Comparison of ENCODE assay signal across 17 mouse cellular contexts in genomic region chr3:14876325-14876918, GRCm38 (mm10). TPM values are rescaled to one million over a fixed set of nuclear protein-coding genes. Genes with fewer than 3 reads are reported as not detected.
DNase-seq lines count a peak whose midpoint lies in the region; ATAC-seq and TF ChIP-seq lines count a peak whose summit lies in the region.
"Had no signal": no experiment of that assay in that cellular context is flagged by ENCODE, and none has a peak within 500 bp of the region (broad histone marks: within the 10 kb centered on the region; RNA-seq: fewer than 3 reads in every experiment).

No protein-coding gene starts in this region.

- H3K36me3 ChIP-seq in erythroblast, embryonic 14.5 days (ENCODE audit: control insufficient read depth) = peaks cover 8% of the 10 kb centered on the region
- no peaks in the 10 kb centered on the region for H3K36me3 ChIP-seq in midbrain, embryonic 11.5 days (ENCODE audit: control insufficient read depth, insufficient read depth, low read length)
- no peaks in the 10 kb centered on the region for H3K36me3 ChIP-seq in midbrain, embryonic 14.5 days (ENCODE audit: control insufficient read depth, insufficient read depth, low read length)
- no peaks in the 10 kb centered on the region for H3K36me3 ChIP-seq in liver, embryonic 12.5 days
- H3K36me3 ChIP-seq in stomach, postnatal 0 days (ENCODE audit: control insufficient read depth, insufficient read depth, low read length) = no peaks in the 10 kb centered on the region
- H3K36me3 ChIP-seq: limb, embryonic 15.5 days; neural tube, embryonic 12.5 days had no signal

- no peak for TF ChIP-seq EP300 in stomach, postnatal 0 days (optimal IDR thresholded peaks at IDR 0.05)

- 82% methylated on average over 9 of the region's 9 CpGs for WGBS in midbrain, embryonic 11.5 days
- WGBS in midbrain, embryonic 14.5 days = 77% methylated on average over 9 of the region's 9 CpGs
- 65% methylated on average over 9 of the region's 9 CpGs for WGBS in liver, embryonic 12.5 days (ENCODE audit: insufficient replicate concordance)
- 40% methylated on average over 9 of the region's 9 CpGs for WGBS in stomach, postnatal 0 days

- ATAC-seq in erythroblast, adult 5-6 weeks (replicated peaks; ENCODE audit: low FRiP score, poor library complexity, severe bottlenecking) = no peak
- no peak for ATAC-seq in midbrain, embryonic 11.5 days (ENCODE audit: low FRiP score)
- ATAC-seq in midbrain, embryonic 14.5 days (ENCODE audit: low FRiP score, low TSS enrichment) = no peak
- ATAC-seq in liver, embryonic 12.5 days = no peak
- ATAC-seq in stomach, postnatal 0 days (ENCODE audit: low FRiP score, low TSS enrichment) = no peak
- no peak for ATAC-seq in megakaryocyte, adult 5-6 weeks (ENCODE audit: poor library complexity, severe bottlenecking)
- ATAC-seq: hindbrain, embryonic 16.5 days had no signal

- no peak overlapping the region for H3K27ac ChIP-seq in midbrain, embryonic 11.5 days (ENCODE audit: low read depth, low read length)
- no peak overlapping the region for H3K27ac ChIP-seq in midbrain, embryonic 14.5 days (replicated peaks; ENCODE audit: low read depth, low read length)
- H3K27ac ChIP-seq in liver, embryonic 12.5 days = peak overlapping the region; percentile 99
- H3K27ac ChIP-seq in stomach, postnatal 0 days (replicated peaks) = 0 out of 2 replicates have a peak overlapping the region, but pooled peaks have one; percentile 0
- H3K27ac ChIP-seq: limb, embryonic 15.5 days; neural tube, embryonic 12.5 days had no signal

- no peak for TF ChIP-seq CTCF in stomach, postnatal 0 days (IDR thresholded peaks at IDR 0.05; ENCODE audit: low read depth)

- H3K4me3 ChIP-seq in erythroblast, embryonic 14.5 days (replicated peaks) = peak overlapping the region; percentile 18
- H3K4me3 ChIP-seq in midbrain, embryonic 11.5 days (ENCODE audit: low read depth, low read length) = no peak overlapping the region
- no peak overlapping the region for H3K4me3 ChIP-seq in midbrain, embryonic 14.5 days (replicated peaks; ENCODE audit: low read depth, low read length)
- H3K4me3 ChIP-seq in liver, embryonic 12.5 days = no peak overlapping the region
- H3K4me3 ChIP-seq in stomach, postnatal 0 days (ENCODE audit: low read depth, low read length) = no peak overlapping the region
- H3K4me3 ChIP-seq: limb, embryonic 15.5 days; neural tube, embryonic 12.5 days had no signal

- no peaks in the 10 kb centered on the region for H3K27me3 ChIP-seq in erythroblast, embryonic 14.5 days (ENCODE audit: control insufficient read depth)
- no peaks in the 10 kb centered on the region for H3K27me3 ChIP-seq in midbrain, embryonic 11.5 days (ENCODE audit: control insufficient read depth, insufficient read depth, low read length)
- no peaks in the 10 kb centered on the region for H3K27me3 ChIP-seq in midbrain, embryonic 14.5 days (ENCODE audit: control insufficient read depth, insufficient read depth, low read length)
- no peaks in the 10 kb centered on the region for H3K27me3 ChIP-seq in liver, embryonic 12.5 days (replicated peaks)
- no peaks in the 10 kb centered on the region for H3K27me3 ChIP-seq in stomach, postnatal 0 days (ENCODE audit: control insufficient read depth, insufficient read depth, low read length)
- H3K27me3 ChIP-seq: limb, embryonic 15.5 days; neural tube, embryonic 12.5 days had no signal

- peak; percentile 26 for DNase-seq in midbrain, embryonic 11.5 days (ENCODE audit: low spot score, missing footprints)
- no peak for DNase-seq in midbrain, embryonic 14.5 days
- no peak for DNase-seq in stomach, postnatal 0 days (ENCODE audit: low spot score)
- DNase-seq in frontal cortex, postnatal 36 days (ENCODE audit: low spot score in 2 of 2) = no peak
- DNase-seq: adrenal gland, adult 8-10 months; cerebellum, adult 2 months; gastrocnemius, postnatal 36 days; kidney, adult 11 months; kidney, postnatal 25 days; thymus, postnatal 14 days had no signal

- no peaks in the 10 kb centered on the region for H3K9me3 ChIP-seq in erythroblast, embryonic 14.5 days (ENCODE audit: control insufficient read depth, low read length)
- H3K9me3 ChIP-seq in midbrain, embryonic 11.5 days (ENCODE audit: control insufficient read depth, low read length) = no peaks in the 10 kb centered on the region
- no peaks in the 10 kb centered on the region for H3K9me3 ChIP-seq in midbrain, embryonic 14.5 days (ENCODE audit: control insufficient read depth, low read length)
- no peaks in the 10 kb centered on the region for H3K9me3 ChIP-seq in liver, embryonic 12.5 days (replicated peaks)
- no peaks in the 10 kb centered on the region for H3K9me3 ChIP-seq in stomach, postnatal 0 days (ENCODE audit: control insufficient read depth, low read length)
- H3K9me3 ChIP-seq: limb, embryonic 15.5 days; neural tube, embryonic 12.5 days had no signal

- H3K4me1 ChIP-seq in erythroblast, embryonic 14.5 days (ENCODE audit: control insufficient read depth) = peaks cover 78% of the 10 kb centered on the region
- H3K4me1 ChIP-seq in midbrain, embryonic 11.5 days (ENCODE audit: control insufficient read depth, insufficient read depth, low read length) = no peaks in the 10 kb centered on the region
- no peaks in the 10 kb centered on the region for H3K4me1 ChIP-seq in midbrain, embryonic 14.5 days (ENCODE audit: control insufficient read depth, insufficient read depth, low read length)
- peaks cover 64% of the 10 kb centered on the region for H3K4me1 ChIP-seq in liver, embryonic 12.5 days
- H3K4me1 ChIP-seq in stomach, postnatal 0 days (replicated peaks; ENCODE audit: control insufficient read depth, insufficient read depth) = no peaks in the 10 kb centered on the region
- H3K4me1 ChIP-seq: limb, embryonic 15.5 days; neural tube, embryonic 12.5 days had no signal

- H3K4me2 ChIP-seq in midbrain, embryonic 11.5 days = no peak overlapping the region
- no peak overlapping the region for H3K4me2 ChIP-seq in midbrain, embryonic 14.5 days (ENCODE audit: low read length)
- peak overlapping the region; percentile 55 for H3K4me2 ChIP-seq in liver, embryonic 12.5 days
- H3K4me2 ChIP-seq in stomach, postnatal 0 days (replicated peaks; ENCODE audit: low read depth) = no peak overlapping the region
- H3K4me2 ChIP-seq: limb, embryonic 15.5 days; neural tube, embryonic 12.5 days had no signal

- H3K9ac ChIP-seq in midbrain, embryonic 11.5 days (ENCODE audit: low read length) = no peak overlapping the region
- no peak overlapping the region for H3K9ac ChIP-seq in midbrain, embryonic 14.5 days (replicated peaks; ENCODE audit: low read length)
- peak overlapping the region; percentile 71 for H3K9ac ChIP-seq in liver, embryonic 12.5 days
- H3K9ac ChIP-seq in stomach, postnatal 0 days (ENCODE audit: low read length) = no peak overlapping the region
- H3K9ac ChIP-seq: limb, embryonic 15.5 days; neural tube, embryonic 12.5 days had no signal

RNA-seq across cellular contexts. Expression of gene Car2, which starts 9.7 kb away (rescaled TPM):
- 122 and 268 TPM in 2 replicates for polyA plus RNA-seq in erythroblast, embryonic 14.5 days (2012)
- total RNA-seq in erythroblast, adult 5-6 weeks (2015; ENCODE audit: low replicate concordance) = 2,221 and 2,248 TPM in 2 replicates
- total RNA-seq in erythroblast, adult 5-6 weeks (2017; ENCODE audit: low replicate concordance) = 2,517 and 3,025 TPM in 2 replicates
- 108 and 118 TPM in 2 replicates for polyA plus RNA-seq in midbrain, embryonic 11.5 days (2014; fragmentation: Nextera tagmentation; extraction: Ambion mirVana)
- polyA plus RNA-seq in midbrain, embryonic 14.5 days (2014; fragmentation: Nextera tagmentation; extraction: Ambion mirVana) = 10.4 and 18.8 TPM in 2 replicates
- 2,168 and 2,210 TPM in 2 replicates for polyA plus RNA-seq in liver, embryonic 12.5 days (2016; fragmentation: Nextera tagmentation; extraction: Ambion mirVana)
- polyA plus RNA-seq in stomach, postnatal 0 days (2015; fragmentation: Nextera tagmentation; extraction: Ambion mirVana) = 937 and 994 TPM in 2 replicates
- total RNA-seq in megakaryocyte, adult 5-6 weeks (2015) = 31.5 and 53.6 TPM in 2 replicates
- 25.5 and 51.5 TPM in 2 replicates for total RNA-seq in megakaryocyte, adult 5-6 weeks (2017)

RNA-seq across cellular contexts. Expression of gene Car3, which starts 13.1 kb away (rescaled TPM):
- 0.10 and 0.23 TPM in 2 replicates for polyA plus RNA-seq in erythroblast, embryonic 14.5 days (2012)
- 0.38 TPM in 1 of 2 replicates, not detected in the other for total RNA-seq in erythroblast, adult 5-6 weeks (2015; ENCODE audit: low replicate concordance)
- total RNA-seq in erythroblast, adult 5-6 weeks (2017; ENCODE audit: low replicate concordance) = 0.85 TPM in 1 of 2 replicates, not detected in the other
- 3.5 and 3.9 TPM in 2 replicates for polyA plus RNA-seq in midbrain, embryonic 11.5 days (2014; fragmentation: Nextera tagmentation; extraction: Ambion mirVana)
- polyA plus RNA-seq in midbrain, embryonic 14.5 days (2014; fragmentation: Nextera tagmentation; extraction: Ambion mirVana) = 1.2 and 1.8 TPM in 2 replicates
- 8.2 and 8.5 TPM in 2 replicates for polyA plus RNA-seq in liver, embryonic 12.5 days (2016; fragmentation: Nextera tagmentation; extraction: Ambion mirVana)
- 1.3 and 2.2 TPM in 2 replicates for polyA plus RNA-seq in stomach, postnatal 0 days (2015; fragmentation: Nextera tagmentation; extraction: Ambion mirVana)
- total RNA-seq in megakaryocyte, adult 5-6 weeks (2015) = 0.64 TPM in 1 of 2 replicates, not detected in the other
- total RNA-seq in megakaryocyte, adult 5-6 weeks (2017) = 0.07 TPM in 1 of 2 replicates, not detected in the other

Comparison
In these comparisons a context has a peak if more than half of its experiments do, and no peak if none do; other contexts are left out.
1. H3K27ac ChIP-seq: peak in liver, embryonic 12.5 days (single experiment) and stomach, postnatal 0 days (single experiment); none in midbrain, embryonic 11.5 days (single experiment) and midbrain, embryonic 14.5 days (single experiment).